Mouse (Mus musculus): ENCODE measurements around the gene Errfi1.
A peak's percentile ranks its signal among the peaks of the same experiment; 100 is the strongest.

Gene Errfi1

DNA sequence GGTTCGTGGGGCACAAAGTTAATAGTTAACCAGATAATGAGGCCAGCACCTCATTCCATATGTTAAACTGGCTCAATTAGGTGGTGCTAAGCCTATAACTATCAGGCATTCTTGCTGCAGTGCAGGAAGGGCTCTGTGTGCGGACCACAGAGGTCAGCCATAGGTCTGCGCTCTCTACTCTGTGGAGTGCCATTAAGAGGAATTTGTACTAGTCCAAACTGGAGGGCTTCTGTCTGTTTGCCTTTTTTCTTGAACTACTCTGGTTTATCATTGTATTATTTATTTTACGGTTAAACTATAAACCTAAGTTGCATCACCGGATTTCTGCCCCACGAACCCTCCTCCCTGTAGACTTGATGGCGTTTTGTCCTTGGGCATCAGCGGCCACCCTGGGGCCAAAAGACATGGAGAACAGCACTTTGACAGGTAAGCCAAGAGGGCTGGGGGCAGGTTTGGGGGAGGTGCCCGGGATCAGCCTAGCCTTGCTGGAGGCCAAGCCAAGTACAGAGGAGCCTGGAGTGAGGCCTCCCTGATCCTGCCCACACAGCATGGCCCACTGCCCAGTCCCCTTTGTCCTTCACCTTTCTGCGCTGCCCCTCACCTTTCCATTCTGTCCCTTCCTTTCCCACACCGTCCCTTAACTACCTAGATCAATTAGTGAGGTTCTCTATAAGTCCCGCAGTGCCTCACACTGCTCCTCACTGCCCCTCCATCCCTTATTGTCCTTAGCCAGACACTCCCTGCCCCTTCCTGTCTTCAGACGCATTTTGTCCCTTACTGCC, at the start of gene Errfi1:
Gene Errfi1 (plus strand): TSS at position 240 of the 782 bp plus-strand sequence.
- peak; percentile 34 to 45 for DNase-seq (ENCODE audit: low spot score in 2 of 2)

DNA sequence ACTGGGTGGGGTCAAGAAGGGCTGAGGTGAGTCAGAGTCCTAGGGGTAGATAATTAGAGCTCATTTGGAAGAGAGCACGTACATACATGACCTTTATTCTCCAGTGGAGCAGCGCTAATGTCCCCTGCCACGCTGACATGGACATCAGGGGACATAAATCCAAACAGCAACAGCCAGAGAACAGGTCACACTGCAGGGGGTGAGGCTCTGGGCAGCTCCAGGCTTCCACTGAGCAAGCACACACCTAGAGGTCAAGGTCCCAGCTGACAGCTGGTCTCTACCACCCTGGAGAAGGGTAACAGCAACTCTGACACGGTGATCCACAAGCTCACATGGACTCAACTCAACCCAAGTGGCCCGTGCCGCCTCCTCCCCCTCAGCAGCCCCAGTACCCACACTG, 49.5 kb upstream of the Errfi1 start:
- no peak for DNase-seq (ENCODE audit: low spot score in 2 of 2)

DNA sequence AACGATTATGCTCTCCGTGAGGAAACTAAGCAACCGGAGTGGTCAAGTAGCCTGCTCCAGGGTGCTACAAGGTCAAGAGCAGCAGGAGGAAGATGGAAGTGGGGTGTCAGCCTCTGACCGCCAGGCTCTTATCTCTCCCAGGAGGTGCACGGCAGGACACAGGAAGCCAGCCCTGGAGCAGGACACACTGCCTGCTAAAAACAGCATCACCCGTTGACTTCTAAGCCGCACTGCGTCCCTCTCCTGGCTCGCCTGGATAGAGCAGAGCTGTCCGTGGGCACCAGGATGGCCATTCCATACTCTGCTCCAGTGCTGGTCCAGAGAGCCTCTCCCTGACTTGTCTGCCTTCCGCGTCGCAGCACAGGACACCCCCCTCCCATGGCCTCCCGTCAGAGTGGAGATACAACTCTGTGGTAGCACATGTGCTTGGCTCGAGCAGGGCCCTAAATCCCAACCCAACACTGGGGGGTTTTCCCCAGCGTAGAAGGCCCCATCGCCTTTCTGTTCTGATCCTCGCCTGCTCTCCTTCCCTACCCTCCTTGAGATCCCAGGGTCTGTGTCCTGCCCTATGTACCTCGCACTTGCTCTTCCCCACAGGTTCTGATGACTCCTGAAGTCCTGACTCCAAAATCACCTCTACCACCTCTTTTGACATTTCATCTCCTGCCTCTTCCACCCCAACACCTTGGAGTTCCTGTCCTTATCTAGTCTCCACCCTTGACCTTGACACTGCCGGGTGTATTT, 45.8 kb upstream of the Errfi1 start:
- DNase-seq (ENCODE audit: low spot score in 2 of 2), result no peak

DNA sequence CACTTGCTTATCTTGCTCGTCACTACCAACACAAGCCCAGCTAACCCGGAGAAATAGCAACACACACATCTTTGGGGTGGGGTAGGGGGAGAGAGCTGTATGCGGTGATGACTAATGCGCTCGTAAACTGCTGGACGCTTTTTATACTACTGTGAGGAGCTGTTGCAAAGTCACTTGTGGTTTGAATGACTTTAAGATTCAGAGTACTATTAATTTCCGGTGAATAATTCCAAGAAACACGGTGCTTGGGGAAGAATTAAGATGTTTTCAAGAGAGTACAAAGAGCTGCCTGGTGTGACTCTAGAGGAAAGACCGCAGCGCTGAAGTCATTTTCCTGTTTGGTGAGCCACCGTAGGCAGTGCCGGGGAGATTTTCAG, 45.3 kb upstream of the Errfi1 start:
- no peak for DNase-seq (ENCODE audit: low spot score in 2 of 2)

DNA sequence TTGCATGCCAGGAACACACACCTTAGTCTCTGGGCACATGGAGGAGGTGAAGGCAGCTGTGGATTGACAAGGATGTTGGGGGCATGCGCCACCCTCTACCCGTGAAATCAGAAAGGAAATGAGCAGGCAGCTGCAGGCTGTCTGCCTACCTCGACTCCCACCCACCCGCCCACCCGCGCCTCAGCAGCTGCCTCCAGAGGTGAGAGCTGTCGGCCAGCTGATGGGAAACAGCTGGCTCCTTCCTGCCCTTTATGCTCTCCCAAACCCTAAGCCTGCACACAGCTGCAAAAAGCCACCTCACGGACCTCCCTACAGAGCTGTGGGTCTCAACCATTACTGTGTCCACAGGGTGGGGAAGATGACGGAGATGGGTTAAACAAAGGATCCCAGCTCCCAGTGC, 44.4 kb upstream of the Errfi1 start:
- no peak for DNase-seq (ENCODE audit: low spot score in 2 of 2)

DNA sequence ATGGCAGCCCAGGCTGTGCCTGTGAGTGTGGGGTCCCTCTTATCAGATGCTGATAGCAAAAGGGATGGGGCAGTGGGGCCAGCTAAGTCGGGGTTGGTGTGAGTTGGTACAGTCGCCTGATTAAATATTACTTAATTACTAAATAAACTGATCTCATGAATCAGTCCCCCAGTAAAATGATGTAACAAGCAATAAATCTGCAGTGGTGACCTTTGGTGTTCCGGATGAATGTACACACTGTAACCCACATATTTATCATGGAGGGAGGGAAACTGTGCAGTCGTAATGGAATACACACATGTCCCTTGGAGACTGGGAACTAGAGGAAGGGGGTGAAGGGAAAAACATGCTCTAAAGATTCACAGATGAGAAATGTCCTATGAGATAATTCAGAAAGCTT, 38.6 kb upstream of the Errfi1 start:
- DNase-seq (ENCODE audit: low spot score in 2 of 2), result no peak

DNA sequence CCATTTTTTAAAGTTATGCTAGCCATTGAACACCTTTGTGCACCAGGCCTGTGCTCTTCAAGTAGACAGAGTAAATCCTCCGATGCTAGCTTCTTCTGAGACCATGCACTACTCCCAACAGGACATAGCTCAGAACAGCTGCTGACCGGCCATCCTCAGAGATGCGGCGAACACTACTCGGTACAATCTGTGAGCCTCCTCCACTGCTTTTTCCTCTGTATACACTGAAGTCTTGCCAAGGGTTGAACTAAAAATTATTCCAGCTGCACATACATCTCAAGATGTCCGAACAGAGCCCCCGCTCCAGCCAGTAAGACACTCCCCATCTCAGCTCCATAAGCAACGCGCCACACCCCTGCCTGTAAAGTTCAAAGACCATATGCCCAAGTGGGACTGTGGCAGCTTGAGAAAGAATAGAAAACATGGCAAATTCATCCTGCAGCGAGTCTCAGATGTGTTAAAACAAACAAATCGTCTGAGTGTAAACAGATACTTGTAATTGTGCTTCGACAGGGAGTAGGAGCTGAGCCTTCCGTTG, 37.2 kb upstream of the Errfi1 start:
- no peak for DNase-seq (ENCODE audit: low spot score in 2 of 2)

DNA sequence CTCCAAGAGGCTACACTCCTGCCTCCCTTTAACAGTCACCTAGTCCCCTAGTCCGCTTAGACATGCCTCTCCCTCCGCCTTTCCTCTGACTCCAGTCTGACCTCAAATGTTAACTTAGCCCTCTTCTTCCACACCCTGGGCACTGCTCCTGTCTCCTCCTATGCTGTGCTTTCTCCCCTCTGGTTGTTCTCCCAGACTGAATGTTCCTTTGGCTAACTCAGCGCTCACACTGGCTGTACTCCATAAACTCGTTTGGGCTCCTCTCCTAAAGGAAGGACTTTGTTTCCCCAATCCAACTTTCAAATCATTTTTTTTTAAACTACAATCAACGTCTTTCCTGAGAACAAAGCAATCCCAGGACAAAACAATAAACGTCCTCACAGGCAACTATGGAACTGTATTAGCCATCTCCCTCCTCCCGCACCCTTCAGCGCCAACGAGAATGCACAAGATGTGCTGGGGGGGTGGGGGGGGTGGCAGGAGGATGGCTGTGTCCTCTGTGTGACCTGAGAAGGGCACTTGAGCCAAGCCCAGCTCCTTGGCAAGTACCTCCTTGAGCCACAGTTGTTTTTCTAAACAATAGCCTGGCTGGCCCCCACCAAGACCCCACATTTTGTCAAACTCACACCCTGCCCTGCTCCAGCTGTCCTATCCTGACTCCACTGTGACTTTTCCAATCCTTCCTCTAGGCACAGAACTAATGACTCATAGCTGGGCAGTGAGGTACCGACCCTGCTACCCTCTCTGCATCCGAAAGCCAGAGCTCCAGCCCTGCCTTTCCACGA, 34.4 kb upstream of the Errfi1 start:
- DNase-seq (ENCODE audit: low spot score in 2 of 2), result no peak

DNA sequence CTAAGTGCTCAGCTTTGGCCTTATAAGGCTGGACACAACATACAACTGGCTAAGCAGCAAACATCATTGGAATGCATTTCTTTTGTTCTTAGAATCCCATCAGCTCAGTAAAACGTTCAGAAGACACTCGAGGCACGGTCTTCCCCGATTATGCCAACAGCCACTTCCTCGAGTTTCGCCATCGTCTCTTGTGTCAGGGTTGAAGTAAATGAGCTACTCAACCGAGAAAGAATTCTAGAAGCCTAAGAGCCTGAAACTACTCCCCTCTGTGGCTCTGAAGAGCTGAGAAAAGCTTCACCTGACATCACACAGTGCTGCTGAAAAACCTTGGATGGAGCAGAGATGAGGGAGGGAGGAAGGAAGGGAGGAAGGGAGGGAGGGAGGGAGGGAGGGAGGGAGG, 32.3 kb upstream of the Errfi1 start:
- DNase-seq (ENCODE audit: low spot score in 2 of 2), result no peak

DNA sequence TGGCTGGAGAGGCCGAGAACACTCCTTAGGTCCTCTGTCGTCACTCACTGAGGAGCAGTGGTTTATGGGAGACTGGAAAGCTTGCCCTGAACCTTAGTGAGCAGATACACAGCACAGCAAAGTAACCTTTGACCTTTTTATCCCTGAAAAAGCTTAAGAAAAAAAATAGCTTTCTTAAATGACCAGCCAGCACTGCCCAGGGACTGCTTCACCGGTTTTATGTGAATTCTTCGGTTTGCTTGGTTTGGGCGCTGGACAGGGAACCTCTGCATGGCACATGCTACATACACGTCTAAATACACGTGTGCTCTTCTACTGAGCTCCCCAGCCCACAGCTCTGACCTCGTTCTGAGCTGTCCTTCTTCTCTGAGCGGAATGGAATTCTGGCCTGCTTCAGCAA, 31.1 kb upstream of the Errfi1 start:
- DNase-seq (ENCODE audit: low spot score in 2 of 2), result no peak

DNA sequence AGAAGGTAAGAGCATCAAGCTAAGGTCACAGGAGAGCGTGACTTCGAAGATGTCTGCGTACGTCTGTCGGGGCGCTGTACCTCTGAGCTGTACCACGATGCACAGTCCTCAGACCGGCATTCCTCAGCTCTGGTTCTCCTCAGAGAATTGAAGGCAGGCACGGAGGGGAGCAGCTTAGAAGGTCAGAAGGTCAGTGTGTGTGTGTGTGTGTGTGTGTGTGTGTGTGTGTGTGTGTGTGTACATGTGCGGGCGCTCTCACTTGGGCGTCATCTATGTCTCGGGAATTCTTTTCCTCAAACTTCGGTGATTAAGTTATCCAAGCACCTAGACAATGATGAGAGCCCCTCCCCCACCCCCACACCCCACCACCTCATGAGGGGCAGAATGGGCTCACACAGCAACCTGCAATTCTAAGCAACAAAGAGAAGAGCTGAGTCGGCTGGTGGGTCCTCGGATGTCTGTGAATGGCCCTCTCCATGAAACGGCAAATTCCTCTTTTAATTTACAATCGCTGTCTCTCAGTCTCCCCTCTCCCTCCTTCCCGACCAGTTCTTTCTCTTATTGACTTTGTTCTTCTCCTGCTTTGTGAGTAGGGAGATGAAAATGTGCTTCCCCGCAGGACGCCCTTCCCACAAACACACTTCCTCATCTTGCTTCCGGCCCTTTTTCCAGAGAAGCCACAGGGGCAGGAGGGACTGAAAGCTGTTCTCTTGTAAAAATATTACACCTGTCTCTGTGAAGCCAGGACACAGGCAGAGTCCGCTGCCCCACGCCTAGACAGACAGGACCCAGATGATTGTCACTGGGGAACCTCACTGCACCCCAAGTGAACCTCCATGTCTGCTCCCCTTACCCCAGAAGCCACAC, 29.9 kb upstream of the Errfi1 start:
- no peak for DNase-seq (ENCODE audit: low spot score in 2 of 2)

DNA sequence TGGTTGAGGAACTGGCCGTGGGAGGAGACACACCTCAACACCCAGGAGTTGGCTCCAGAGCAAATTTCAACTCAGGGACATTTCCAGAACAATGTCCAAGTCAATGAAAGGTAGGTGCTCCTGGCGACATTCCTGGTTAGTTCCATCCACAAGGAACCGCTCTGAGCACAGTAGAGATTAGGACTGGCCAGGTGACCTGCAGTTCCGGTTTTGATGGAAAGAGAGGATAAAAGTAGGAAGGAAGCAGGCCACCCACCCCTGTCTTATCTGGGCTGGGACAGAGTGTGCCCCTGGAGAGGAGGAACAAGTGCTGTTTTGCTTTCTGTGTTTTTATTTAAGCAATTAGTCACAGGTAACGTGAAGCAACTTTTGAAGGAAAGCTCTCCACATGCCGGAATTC, 28.8 kb upstream of the Errfi1 start:
- no peak for DNase-seq (ENCODE audit: low spot score in 2 of 2)

DNA sequence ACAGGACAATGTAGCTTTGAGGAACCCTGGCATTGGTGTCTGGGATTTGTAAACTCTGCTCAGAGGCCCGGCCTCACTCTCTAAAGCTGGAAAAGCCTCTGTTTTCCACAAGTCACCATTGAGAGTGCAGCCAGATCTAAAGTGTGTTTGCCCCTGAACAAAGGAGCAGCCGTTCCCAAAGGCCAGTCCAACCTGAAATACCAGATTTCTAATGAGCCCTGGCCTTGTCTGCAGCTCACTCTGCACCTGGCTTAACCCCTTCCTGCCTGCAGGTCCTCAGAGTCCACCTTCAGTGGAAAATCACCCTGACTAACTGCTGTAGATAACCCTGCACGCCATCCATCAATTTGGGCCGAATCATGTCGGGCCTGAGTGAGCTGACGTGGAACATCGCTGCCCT, 28.2 kb upstream of the Errfi1 start:
- no peak for DNase-seq (ENCODE audit: low spot score in 2 of 2)

DNA sequence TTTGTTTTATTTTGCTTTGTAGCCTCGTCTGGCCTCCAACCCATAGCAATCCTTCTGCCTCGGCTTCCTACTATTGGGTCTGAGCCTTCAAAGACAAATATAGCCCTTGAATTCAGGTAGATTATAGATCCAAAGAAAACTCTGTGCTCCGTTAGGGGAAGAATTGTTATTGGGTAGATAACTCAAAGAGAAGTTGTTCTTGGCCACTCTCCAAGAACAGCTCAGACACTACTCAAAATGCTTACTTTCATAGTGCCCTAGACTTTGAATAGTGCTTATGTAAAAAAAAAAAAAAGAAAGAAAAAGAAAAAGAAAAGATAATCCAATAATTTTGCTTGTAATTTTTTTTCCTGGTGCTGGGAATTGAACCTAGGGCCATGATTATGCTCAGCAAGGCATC, 22.4 kb upstream of the Errfi1 start:
- DNase-seq (ENCODE audit: low spot score in 2 of 2), result no peak

DNA sequence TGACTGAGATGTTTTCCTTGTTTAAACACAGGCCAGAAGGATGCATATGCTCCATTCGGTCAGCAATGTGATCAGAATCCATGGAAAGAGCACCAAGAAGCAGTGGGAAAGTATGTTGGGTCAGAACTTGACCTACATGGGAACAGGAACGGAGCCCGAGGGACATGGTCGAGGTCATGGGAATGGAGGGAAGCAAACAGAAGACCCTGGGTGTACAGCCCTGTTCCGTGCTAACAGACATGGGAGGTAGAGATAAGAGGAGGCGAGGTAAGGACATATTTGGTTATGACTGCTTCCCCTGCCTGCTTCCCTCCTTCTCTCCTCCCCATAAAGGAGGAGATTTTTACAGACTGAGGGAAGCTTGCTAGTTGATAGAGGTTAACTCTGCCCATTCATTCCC, 21.8 kb upstream of the Errfi1 start:
- no peak for DNase-seq (ENCODE audit: low spot score in 2 of 2)

DNA sequence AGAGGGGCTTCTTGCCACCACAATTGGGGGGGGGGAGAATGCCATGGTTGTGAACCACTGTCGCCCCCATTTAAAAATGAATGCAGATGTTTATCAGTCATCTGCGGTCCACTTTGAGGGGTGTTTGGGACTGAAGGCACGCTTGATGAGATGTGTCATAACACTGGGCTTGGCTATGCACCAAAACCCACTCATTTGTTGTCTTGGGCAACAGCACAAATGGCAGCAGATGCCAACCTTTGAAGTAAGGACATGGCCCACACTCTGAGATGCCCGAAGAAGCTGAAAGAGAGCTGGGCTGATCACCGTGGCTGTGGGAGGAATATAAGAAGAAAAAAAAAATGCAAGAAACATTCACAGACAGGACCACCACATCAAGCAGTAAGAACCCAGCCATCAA, 18.6 kb upstream of the Errfi1 start:
- no peak for DNase-seq (ENCODE audit: low spot score in 2 of 2)

DNA sequence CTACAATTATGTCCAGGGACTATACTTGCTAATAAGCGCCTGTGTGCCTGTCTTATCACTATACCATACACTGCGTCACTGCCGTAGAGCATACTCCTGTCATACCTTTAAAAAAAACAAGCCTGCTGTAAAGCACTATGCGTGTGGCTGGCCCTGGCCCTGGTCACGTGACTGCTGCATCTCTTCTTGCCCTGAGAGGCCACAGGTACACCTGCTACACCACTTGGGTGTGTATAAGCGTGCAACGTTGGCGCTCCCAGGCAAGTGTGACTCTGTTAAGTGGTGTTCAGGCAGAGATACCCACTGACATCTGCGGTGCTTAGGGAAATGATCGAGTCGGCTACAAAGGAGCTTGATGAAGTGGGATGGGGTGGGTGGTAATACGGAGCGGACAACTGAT, 17.5 kb upstream of the Errfi1 start:
- no peak for DNase-seq (ENCODE audit: low spot score in 2 of 2)

DNA sequence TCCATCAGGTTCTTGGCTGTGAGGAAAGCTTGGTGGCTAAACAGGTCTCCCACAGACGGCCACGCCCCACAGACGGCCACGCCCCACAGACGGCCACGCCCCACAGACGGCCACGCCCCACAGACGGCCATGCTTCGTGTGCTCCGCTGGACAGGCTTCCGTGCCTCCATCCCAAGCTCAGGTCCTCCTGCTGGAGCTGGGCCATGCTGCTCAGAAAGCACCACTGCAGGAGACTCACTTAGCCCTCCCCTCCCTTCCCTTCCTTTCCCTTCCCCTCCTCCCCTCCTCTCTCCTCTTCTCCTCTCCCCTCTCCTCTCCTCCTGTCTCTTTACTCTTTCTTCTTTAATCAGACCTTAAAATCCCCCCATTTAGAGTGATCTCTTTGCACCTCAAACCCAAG, 16.8 kb upstream of the Errfi1 start:
- no peak for DNase-seq (ENCODE audit: low spot score in 2 of 2)

DNA sequence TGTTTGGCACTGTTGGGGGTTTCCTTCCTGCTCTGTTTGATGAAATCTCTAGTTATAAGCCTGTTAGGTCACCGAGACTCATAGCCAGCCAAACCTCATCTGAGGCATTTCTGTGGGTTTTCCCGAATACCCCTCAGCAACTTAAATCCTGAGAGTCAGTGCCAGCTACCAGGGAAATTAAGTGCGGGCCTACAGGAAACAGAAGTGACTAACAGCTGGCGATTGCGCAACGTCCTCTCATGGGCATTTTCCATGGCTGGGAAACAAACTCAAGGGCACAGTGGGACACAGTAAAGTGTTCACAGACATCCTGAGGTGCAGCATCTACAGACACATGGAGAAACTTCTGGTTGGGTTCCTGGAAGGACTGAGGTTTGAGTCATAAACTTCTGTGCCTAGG, 16.3 kb upstream of the Errfi1 start:
- no peak for DNase-seq (ENCODE audit: low spot score in 2 of 2)

DNA sequence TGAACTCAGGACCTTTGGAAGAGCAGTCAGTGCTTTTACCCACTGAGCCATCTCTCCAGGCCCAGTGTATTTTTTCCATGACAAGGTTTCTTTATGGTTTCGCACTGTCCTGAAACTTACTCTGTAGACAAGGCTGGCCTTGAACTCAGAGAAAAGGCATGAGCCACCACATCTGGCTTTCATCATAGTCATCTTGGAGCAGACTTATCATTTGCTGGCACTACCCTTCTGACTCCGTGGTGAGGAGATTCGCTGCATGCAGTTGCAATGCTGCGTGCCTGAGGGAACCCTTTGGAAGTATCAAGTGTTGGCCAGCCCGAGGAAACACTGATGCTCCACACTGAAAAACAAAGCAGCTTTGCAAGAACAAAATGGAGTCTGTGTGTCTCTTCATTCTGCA, 11.7 kb upstream of the Errfi1 start:
- no peak for DNase-seq (ENCODE audit: low spot score in 2 of 2)

DNA sequence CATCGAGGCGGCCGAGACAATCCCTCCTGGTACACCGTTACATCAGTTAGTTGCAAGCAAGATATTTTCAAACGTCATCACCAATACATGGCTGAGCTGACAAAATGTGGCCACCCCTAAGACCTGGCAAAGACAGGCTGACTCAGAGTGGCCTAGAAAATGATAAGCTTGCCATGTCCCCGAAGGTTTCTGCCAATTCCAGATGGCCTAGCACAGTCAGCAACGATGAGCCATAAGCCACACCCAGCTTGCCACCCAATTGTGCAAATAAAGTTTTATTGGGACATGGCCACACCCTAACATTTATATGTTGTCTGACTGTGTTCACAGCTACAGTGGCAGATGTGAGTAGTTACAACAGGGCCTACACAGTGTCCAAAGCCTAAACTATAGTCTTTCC, 10.5 kb upstream of the Errfi1 start:
- no peak for DNase-seq (ENCODE audit: low spot score in 2 of 2)

DNA sequence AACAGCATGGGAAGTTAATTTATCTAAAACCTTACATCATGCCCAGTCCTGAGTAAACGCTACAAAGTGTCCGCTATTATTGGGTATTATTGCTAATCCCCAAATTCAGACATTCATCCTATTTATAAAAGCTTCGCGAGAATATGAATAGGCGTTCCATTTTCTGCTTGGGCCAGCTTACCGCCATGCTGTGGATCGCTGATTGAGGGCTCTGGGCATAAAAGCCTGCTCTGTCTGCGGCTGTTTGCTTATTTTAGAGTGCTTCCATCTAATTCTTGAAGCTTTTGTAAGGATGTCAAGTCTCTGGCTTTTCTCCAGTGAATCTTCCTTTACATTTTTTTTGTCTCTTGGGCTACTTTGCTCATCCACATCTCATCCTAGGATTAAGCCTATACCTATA, 7.4 kb upstream of the Errfi1 start:
- DNase-seq (ENCODE audit: low spot score in 2 of 2), result no peak

All from right cerebral cortex, postnatal 10 days (tissue).